Mouse (Mus musculus) ES-Bruce4 (cell line): Measurements from ENCODE around the gene Dab1. TPM values are rescaled to one million over a fixed set of nuclear protein-coding genes. Genes with fewer than 3 reads are reported as not detected.

Experiments
- H3K27ac ChIP-seq: 2 replicates; pipeline ENCODE4 v1.5.1; 2012; ENCODE audit warnings: low read length, inconsistent platforms; ENCODE audit not compliant: insufficient read depth
- H3K27me3 ChIP-seq: 2 replicates; pipeline ENCODE4 v1.6.1; 2012; ENCODE audit warnings: mild to moderate bottlenecking, low read length, inconsistent platforms; ENCODE audit not compliant: control insufficient read depth, poor library complexity, insufficient read depth, severe bottlenecking
- H3K36me3 ChIP-seq: 2 replicates; pipeline ENCODE4 v1.6.1; 2012; ENCODE audit warnings: inconsistent platforms, mild to moderate bottlenecking, low read length, moderate library complexity; ENCODE audit not compliant: control insufficient read depth, poor library complexity, insufficient read depth, severe bottlenecking
- H3K4me1 ChIP-seq: one replicate; pipeline ENCODE4 v1.8.1; 2011; ENCODE audit warnings: low read length; ENCODE audit not compliant: control insufficient read depth, insufficient read depth
- H3K4me3 ChIP-seq: 2 replicates; pipeline ENCODE4 v1.5.1; 2011; ENCODE audit warnings: low read depth, mild to moderate bottlenecking, low read length
- H3K9ac ChIP-seq: 2 replicates; pipeline ENCODE4 v1.6.1; 2012; ENCODE audit warnings: low read depth, mild to moderate bottlenecking, inconsistent platforms; ENCODE audit not compliant: poor library complexity, severe bottlenecking
- H3K9me3 ChIP-seq: replicated peaks from 2 replicates; pipeline ENCODE4 v1.6.1; 2012; ENCODE audit warnings: mild to moderate bottlenecking, low read length, inconsistent platforms; ENCODE audit not compliant: control insufficient read depth, poor library complexity, insufficient read depth, severe bottlenecking
- CTCF ChIP-seq: IDR thresholded peaks from one replicate; pipeline ENCODE4 v1.8.1; 2011; ENCODE audit warnings: low read depth, low read length
- EP300 ChIP-seq: IDR thresholded peaks from 2 replicates; pipeline ENCODE4 v1.6.1; 2011; ENCODE audit warnings: low read depth, low read length; ENCODE audit not compliant: insufficient read depth
- POLR2A ChIP-seq: IDR thresholded peaks from one replicate; pipeline ENCODE4 v1.8.1; 2011; ENCODE audit warnings: low read length; ENCODE audit not compliant: insufficient read depth
- polyA plus RNA-seq: library from polyadenylated mRNA; stranded (reverse); fragments of >200 nt; gene quantifications from 2 replicates; pipeline ENCODE4 v1.2.4, GENCODE M21; 2011; ENCODE audit warnings: low read depth; ENCODE audit not compliant: missing spikeins, insufficient read depth, insufficient read length

Dab1 gene
- polyA plus RNA-seq, 1 experiment: 4.8 TPM

GRCm38 (mm10) chr4:104696522-104696921, 1077.4 kb downstream of the Dab1 start:
- Histone ChIP-seq H3K27me3 (no peaks in the 10 kb centered on the region), H3K27ac (no peak overlapping the region), H3K9me3 (no peaks in the 10 kb centered on the region), H3K9ac (no peak overlapping the region), H3K36me3 (no peaks in the 10 kb centered on the region), H3K4me1 (no peaks in the 10 kb centered on the region), H3K4me3 (no peak overlapping the region)
- TF ChIP-seq CTCF: no peak
- no peak for TF ChIP-seq EP300
- TF ChIP-seq POLR2A: no peak

- H3K4me3 ChIP-seq: no peak overlapping the region
- H3K27me3 ChIP-seq: no peaks in the 10 kb centered on the region
- no peak overlapping the region for H3K9ac ChIP-seq
- TF ChIP-seq POLR2A (no peak), CTCF (no peak), EP300 (no peak)
- no peaks in the 10 kb centered on the region for H3K36me3 ChIP-seq
- H3K4me1 ChIP-seq: no peaks in the 10 kb centered on the region
- no peaks in the 10 kb centered on the region for H3K9me3 ChIP-seq
- no peak overlapping the region for H3K27ac ChIP-seq
These were observed 1078.5 kb downstream of the Dab1 start for GRCm38 (mm10) chr4:104697703-104698102.

GRCm38 (mm10) chr4:104705664-104706645, 1086.8 kb downstream of the Dab1 start:
- Histone ChIP-seq H3K9ac (no peak overlapping the region), H3K4me3 (no peak overlapping the region), H3K36me3 (no peaks in the 10 kb centered on the region), H3K27ac (no peak overlapping the region), H3K4me1 (no peaks in the 10 kb centered on the region), H3K27me3 (no peaks in the 10 kb centered on the region), H3K9me3 (no peaks in the 10 kb centered on the region)
- no peak for TF ChIP-seq POLR2A
- TF ChIP-seq CTCF: no peak
- no peak for TF ChIP-seq EP300

- H3K4me1 ChIP-seq: no peaks in the 10 kb centered on the region
- TF ChIP-seq POLR2A (no peak), CTCF (no peak), EP300 (no peak)
- no peak overlapping the region for H3K27ac ChIP-seq
- no peaks in the 10 kb centered on the region for H3K9me3 ChIP-seq
- no peak overlapping the region for H3K9ac ChIP-seq
- no peak overlapping the region for H3K4me3 ChIP-seq
- H3K36me3 ChIP-seq: no peaks in the 10 kb centered on the region
- no peaks in the 10 kb centered on the region for H3K27me3 ChIP-seq
These were observed 1093.4 kb downstream of the Dab1 start for GRCm38 (mm10) chr4:104712338-104713083.

GRCm38 (mm10) chr4:104714925-104715519, 1095.9 kb downstream of the Dab1 start:
- H3K27ac ChIP-seq: no peak overlapping the region
- H3K4me3 ChIP-seq: no peak overlapping the region
- TF ChIP-seq POLR2A: no peak
- no peak for TF ChIP-seq CTCF
- no peak for TF ChIP-seq EP300
- no peaks in the 10 kb centered on the region for H3K36me3 ChIP-seq
- no peaks in the 10 kb centered on the region for H3K4me1 ChIP-seq
- no peaks in the 10 kb centered on the region for H3K27me3 ChIP-seq
- H3K9me3 ChIP-seq: no peaks in the 10 kb centered on the region
- no peak overlapping the region for H3K9ac ChIP-seq

GRCm38 (mm10) chr4:104715857-104716256, 1096.7 kb downstream of the Dab1 start:
- Histone ChIP-seq H3K4me3 (no peak overlapping the region), H3K36me3 (no peaks in the 10 kb centered on the region), H3K4me1 (no peaks in the 10 kb centered on the region), H3K27ac (no peak overlapping the region), H3K9ac (no peak overlapping the region), H3K27me3 (no peaks in the 10 kb centered on the region), H3K9me3 (no peaks in the 10 kb centered on the region)
- TF ChIP-seq POLR2A (no peak), CTCF (no peak), EP300 (no peak)
